Comparison of ENCODE assay signal across 14 mouse cellular contexts in the genomic region with DNA sequence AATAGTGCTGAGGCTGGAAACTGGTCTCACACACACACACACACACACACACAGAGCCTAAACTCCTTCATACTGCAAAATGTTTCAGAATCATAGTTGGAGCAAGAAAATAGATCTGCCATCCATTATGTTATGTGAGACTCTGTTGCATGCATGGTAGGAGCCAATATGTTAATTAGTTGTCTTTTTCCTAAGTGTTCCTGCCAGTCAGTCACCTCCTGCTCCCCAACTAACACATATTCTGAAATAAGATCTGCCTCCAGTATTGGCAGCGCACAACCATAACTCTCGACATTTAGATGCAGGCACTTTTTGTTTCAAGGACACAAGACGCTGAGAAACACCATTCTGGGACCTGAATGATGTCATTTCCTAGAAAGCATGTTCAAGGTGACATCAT.
A peak's percentile ranks its signal among the peaks of the same experiment; 100 is the strongest.
DNase-seq lines count a peak whose midpoint lies in the region; ATAC-seq and TF ChIP-seq lines count a peak whose summit lies in the region.
"Had no signal": no experiment of that assay in that cellular context is flagged by ENCODE, and none has a peak within 500 bp of the region (broad histone marks: within the 10 kb centered on the region; RNA-seq: fewer than 3 reads in every experiment).

No protein-coding gene starts in this region.

- ATAC-seq in forebrain, embryonic 15.5 days (replicated peaks): no peak; the same call in 1 of the 2 replicates
- ATAC-seq in forebrain, embryonic 12.5 days (ENCODE audit: low FRiP score): no peak
- ATAC-seq in forebrain, postnatal 0 days: peak; percentile 87
- no peak for ATAC-seq in forebrain, embryonic 14.5 days

- H3K4me3 ChIP-seq in forebrain, embryonic 15.5 days: no peak overlapping the region
- no peak overlapping the region for H3K4me3 ChIP-seq in forebrain, embryonic 12.5 days (replicated peaks)
- H3K4me3 ChIP-seq in forebrain, postnatal 0 days (ENCODE audit: low read depth, low read length): no peak overlapping the region
- H3K4me3 ChIP-seq in forebrain, embryonic 14.5 days (ENCODE audit: low read depth, low read length): no peak overlapping the region
- H3K4me3 ChIP-seq: embryonic facial prominence, embryonic 10.5 days; embryonic facial prominence, embryonic 12.5 days had no signal

- H3K4me2 ChIP-seq in forebrain, embryonic 15.5 days (replicated peaks): no peak overlapping the region
- no peak overlapping the region for H3K4me2 ChIP-seq in forebrain, embryonic 12.5 days
- H3K4me2 ChIP-seq in forebrain, postnatal 0 days (ENCODE audit: low read depth): no peak overlapping the region
- no peak overlapping the region for H3K4me2 ChIP-seq in forebrain, embryonic 14.5 days (ENCODE audit: low read length)
- H3K4me2 ChIP-seq: embryonic facial prominence, embryonic 12.5 days had no signal

- no peak for TF ChIP-seq CTCF in forebrain, postnatal 0 days (IDR thresholded peaks at IDR 0.05; ENCODE audit: low read depth)

- peaks cover 3% of the 10 kb centered on the region; the same call in 1 of the 2 replicates for H3K4me1 ChIP-seq in forebrain, embryonic 15.5 days
- no peaks in the 10 kb centered on the region for H3K4me1 ChIP-seq in forebrain, embryonic 12.5 days
- no peaks in the 10 kb centered on the region for H3K4me1 ChIP-seq in forebrain, postnatal 0 days (ENCODE audit: insufficient read depth)
- H3K4me1 ChIP-seq in forebrain, embryonic 14.5 days (ENCODE audit: control insufficient read depth, insufficient read depth, low read length): no peaks in the 10 kb centered on the region
- H3K4me1 ChIP-seq: embryonic facial prominence, embryonic 10.5 days; embryonic facial prominence, embryonic 12.5 days had no signal

- 61% methylated on average over 3 of the region's 3 CpGs for WGBS in forebrain, embryonic 15.5 days
- WGBS in forebrain, embryonic 12.5 days: 89% methylated on average over 3 of the region's 3 CpGs
- 63% methylated on average over 3 of the region's 3 CpGs for WGBS in forebrain, postnatal 0 days
- WGBS in forebrain, embryonic 14.5 days: 79% methylated on average over 3 of the region's 3 CpGs

- no peaks in the 10 kb centered on the region for H3K36me3 ChIP-seq in forebrain, embryonic 15.5 days
- H3K36me3 ChIP-seq in forebrain, embryonic 12.5 days (replicated peaks): no peaks in the 10 kb centered on the region
- no peaks in the 10 kb centered on the region for H3K36me3 ChIP-seq in forebrain, postnatal 0 days (ENCODE audit: insufficient read depth)
- H3K36me3 ChIP-seq in forebrain, embryonic 14.5 days (ENCODE audit: control insufficient read depth, insufficient read depth, low read length): no peaks in the 10 kb centered on the region
- H3K36me3 ChIP-seq: embryonic facial prominence, embryonic 10.5 days; embryonic facial prominence, embryonic 12.5 days had no signal

- no peaks in the 10 kb centered on the region for H3K9me3 ChIP-seq in forebrain, embryonic 15.5 days
- H3K9me3 ChIP-seq in forebrain, embryonic 12.5 days: no peaks in the 10 kb centered on the region
- no peaks in the 10 kb centered on the region for H3K9me3 ChIP-seq in forebrain, postnatal 0 days (ENCODE audit: low read length)
- H3K9me3 ChIP-seq in forebrain, embryonic 14.5 days (replicated peaks; ENCODE audit: control insufficient read depth, low read length): no peaks in the 10 kb centered on the region
- H3K9me3 ChIP-seq: embryonic facial prominence, embryonic 10.5 days; embryonic facial prominence, embryonic 12.5 days had no signal

- peak overlapping the region; percentile 58; the same call in 1 of the 2 replicates for H3K27ac ChIP-seq in forebrain, embryonic 15.5 days (replicated peaks)
- H3K27ac ChIP-seq in forebrain, embryonic 12.5 days: no peak overlapping the region
- H3K27ac ChIP-seq in forebrain, postnatal 0 days (ENCODE audit: low read depth, low read length): no peak overlapping the region
- no peak overlapping the region for H3K27ac ChIP-seq in forebrain, embryonic 14.5 days (ENCODE audit: low read depth, low read length)
- H3K27ac ChIP-seq: embryonic facial prominence, embryonic 10.5 days; embryonic facial prominence, embryonic 12.5 days had no signal

- H3K9ac ChIP-seq in forebrain, embryonic 15.5 days (replicated peaks): no peak overlapping the region
- no peak overlapping the region for H3K9ac ChIP-seq in forebrain, embryonic 12.5 days
- H3K9ac ChIP-seq in forebrain, postnatal 0 days: no peak overlapping the region
- no peak overlapping the region for H3K9ac ChIP-seq in forebrain, embryonic 14.5 days (ENCODE audit: low read length)
- H3K9ac ChIP-seq: embryonic facial prominence, embryonic 12.5 days had no signal

- no peaks in the 10 kb centered on the region for H3K27me3 ChIP-seq in forebrain, embryonic 15.5 days
- no peaks in the 10 kb centered on the region for H3K27me3 ChIP-seq in forebrain, embryonic 12.5 days
- H3K27me3 ChIP-seq in forebrain, postnatal 0 days (ENCODE audit: insufficient read depth, low read length): no peaks in the 10 kb centered on the region
- H3K27me3 ChIP-seq in forebrain, embryonic 14.5 days (replicated peaks; ENCODE audit: control insufficient read depth, insufficient read depth, low read length): no peaks in the 10 kb centered on the region
- H3K27me3 ChIP-seq: embryonic facial prominence, embryonic 12.5 days had no signal

- peak; percentile 40 for DNase-seq in forebrain, postnatal 0 days
- no peak for DNase-seq in forebrain, embryonic 14.5 days (ENCODE audit: low spot score)
- DNase-seq in ovary, postnatal 36 days (ENCODE audit: low spot score): no peak
- DNase-seq: adrenal gland, adult 2 months; adrenal gland, postnatal 10 days; adrenal gland, postnatal 25 days; cerebellum, adult 11-12 months; cerebellum, adult 2 months; cerebellum, adult 9-10 months; cerebellum, postnatal 10 days had no signal
